Mouse (Mus musculus) CH12.LX (cell line): ENCODE results near the gene Etnk2.
A peak's percentile ranks its signal among the peaks of the same experiment; 100 is the strongest.

Experiments used
- CTCF ChIP-seq, 2 experiments: IDR thresholded peaks in 1 of 2; conservative IDR thresholded peaks in 1 of 2; 2 replicates each; pipeline ENCODE4 v1.5.1; 2011 to 2012; ENCODE audit warnings: low read depth in 2 of 2, low read length in 2 of 2, improper control_type of control experiment in 1 of 2, inconsistent platforms in 1 of 2, mild to moderate bottlenecking in 1 of 2, moderate library complexity in 1 of 2
- UBTF ChIP-seq: IDR thresholded peaks from 2 replicates; pipeline ENCODE4 v1.6.1; 2012; ENCODE audit warnings: low read depth, mild to moderate bottlenecking, inconsistent platforms, low read length, improper control_type of control experiment, moderate library complexity
- ZC3H11A ChIP-seq: IDR thresholded peaks from 2 replicates; pipeline ENCODE4 v1.6.1; 2012; ENCODE audit warnings: low read depth, mild to moderate bottlenecking, inconsistent platforms, low read length, improper control_type of control experiment

DNA sequence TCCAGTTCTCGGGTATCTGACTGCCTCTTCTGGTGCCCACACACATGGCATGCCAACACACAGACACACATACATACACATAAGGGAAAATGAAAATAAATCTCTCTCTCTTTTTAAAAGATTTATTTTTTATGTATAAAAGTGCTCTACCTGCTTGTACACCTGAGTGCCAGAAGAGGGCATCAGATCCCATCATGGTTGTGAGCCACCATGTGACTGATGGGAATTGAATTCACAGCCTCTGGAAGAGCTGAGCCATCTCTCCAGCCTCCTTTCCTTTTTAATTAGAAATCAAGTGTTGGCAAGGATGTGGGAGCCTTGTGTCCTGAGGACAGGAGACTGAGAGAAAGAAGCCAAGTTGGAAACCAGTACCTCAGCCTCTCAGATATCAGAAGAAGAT is 46.2 kb upstream of the Etnk2 start:
- TF ChIP-seq ZC3H11A (no peak), UBTF (no peak), CTCF (conservative IDR thresholded peaks at IDR 0.05 in 1 of 2, IDR thresholded peaks at IDR 0.05 in 1 of 2; ENCODE audit: low read depth in 2 of 2, low read length in 2 of 2) (peak in 1 of 2 experiments; percentile 40; a peak in 2 of 4 replicates)
